Mouse (Mus musculus): Measurements from ENCODE around the gene Rfk.

Gene Rfk

DNA sequence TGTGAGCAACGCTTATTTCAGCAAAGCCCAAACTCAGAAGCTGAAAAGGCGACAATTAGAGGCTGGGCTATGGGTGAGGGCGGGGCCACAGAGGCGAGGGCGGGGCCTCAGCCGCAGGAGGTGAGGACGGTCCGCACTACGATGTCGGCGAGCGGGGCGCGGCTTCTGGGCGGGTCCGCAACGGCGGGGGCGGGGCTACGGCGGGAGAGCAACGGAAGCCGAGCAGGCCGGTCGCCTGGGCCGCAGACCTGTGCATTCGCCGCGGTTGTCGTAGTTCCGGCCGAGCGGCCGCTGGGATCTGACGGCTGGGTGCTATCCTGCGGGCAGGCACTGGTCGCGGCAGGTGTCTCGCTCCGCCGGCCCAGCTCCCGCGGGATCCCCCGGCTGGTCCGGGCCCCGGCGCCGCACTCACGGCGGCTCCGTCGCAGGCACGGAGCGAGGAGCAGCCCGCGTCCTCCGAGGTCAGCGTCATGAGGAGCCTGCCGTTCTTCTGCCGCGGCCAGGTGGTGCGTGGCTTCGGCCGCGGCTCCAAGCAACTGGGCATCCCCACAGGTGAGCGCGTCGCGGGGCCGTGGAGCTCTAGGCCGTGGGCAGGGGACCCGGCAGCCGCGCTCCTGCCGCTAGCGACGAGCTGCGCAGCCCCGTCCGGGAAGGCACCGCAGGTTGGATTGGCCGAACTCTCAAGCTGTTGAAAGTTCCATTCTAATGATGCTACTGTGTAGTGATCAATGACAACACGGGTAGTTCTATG, at the start of gene Rfk:
Gene Rfk, plus strand, starts transcription at position 203 of the 751 bp plus-strand sequence.
- DNase-seq: peak; percentile 92 to 95

DNA sequence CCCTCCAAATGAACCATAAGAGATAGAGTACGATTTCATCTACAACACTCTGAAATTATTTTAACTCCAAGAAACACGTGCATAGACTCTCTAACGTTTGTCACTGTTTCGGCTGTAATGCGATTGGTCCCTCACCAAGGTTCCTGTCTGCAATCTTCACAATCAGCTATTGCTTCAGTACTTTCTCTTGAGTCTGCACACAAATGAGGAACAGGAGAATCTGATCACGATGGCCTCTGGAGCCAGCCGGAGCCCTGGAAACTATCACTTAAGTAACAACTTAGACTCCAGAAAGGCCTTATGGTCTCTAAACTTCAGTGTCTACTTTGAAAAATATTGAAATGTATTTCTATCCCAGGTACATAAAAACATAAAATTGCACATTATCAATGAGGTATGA, 49.0 kb upstream of the Rfk start:
- no peak for DNase-seq

DNA sequence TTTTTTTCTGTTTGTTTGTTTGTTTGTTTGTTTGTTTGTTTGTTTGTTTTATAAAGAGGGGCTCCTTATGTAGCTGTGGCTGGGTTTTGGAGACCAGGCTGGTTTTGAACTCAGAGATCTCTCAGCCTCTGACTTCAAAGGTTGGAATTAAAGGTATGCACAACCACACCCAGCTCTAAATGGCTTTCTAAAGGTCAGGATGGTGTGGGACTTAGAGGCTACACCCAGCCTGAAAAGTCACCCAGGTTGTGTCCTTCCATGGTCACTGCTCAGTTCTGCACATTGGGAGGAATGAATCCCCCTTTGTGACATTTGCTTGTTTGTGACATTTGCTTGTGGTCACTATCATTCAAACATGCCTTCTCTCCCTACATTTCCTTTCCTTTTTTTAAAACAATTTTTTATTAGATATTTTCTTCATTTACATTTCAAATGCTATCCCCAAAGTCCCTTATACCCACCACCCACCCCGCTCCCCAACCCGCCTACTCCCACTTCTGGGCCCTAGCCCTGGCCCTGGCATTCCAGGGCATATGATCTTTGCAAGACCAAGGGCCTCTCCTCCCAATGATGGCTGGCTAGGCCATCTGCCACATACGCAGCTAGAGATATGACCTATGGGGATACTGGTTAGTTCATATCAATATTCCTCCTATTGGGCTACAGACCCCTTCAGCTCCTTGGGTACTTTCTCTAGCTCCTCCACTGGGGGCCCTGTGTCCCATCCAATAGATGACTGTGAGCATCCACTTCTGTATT, 46.9 kb upstream of the Rfk start:
- DNase-seq: no peak

GRCm38 (mm10) chr19:17347852-17348251, 46.0 kb upstream of the Rfk start:
- DNase-seq: no peak

DNA sequence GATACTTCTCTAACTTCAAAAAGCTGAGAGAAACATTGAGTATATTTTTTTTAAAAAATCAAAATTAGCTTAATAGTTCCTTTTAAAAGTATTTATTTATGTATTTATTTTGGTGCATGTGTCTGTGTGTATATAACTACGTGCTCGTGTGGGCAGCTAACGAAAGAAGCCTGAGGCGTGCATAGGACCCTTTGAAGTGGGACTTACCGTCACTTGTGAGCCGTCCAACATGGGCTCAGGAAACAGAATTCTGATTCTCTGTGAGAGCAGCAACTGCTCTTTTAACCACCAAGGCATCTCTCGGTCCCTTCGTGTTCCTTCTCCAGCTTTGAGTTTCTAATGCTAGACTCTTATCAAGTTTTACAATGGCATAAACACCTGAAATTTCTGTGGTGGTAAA, 40.1 kb upstream of the Rfk start:
- no peak for DNase-seq

DNA sequence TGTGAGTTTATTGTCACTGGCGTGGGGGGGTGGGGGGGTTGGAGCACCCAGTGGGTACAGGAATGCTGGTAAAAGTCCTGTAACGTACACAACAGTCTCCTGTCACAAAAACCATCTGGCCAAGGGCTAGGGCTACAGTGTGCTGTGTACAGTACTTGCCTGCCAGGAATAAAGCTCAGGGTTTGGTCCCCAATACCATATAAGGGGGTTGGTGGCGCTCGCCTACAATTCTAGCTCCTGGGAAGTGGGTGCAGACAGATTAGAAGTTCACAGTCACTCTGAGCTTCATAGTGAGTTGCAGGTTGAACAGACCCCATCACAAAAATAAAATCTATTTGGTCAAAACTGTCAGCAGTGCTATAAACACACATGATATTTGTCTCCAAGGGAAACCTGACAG, 39.5 kb upstream of the Rfk start:
- DNase-seq: no peak

DNA sequence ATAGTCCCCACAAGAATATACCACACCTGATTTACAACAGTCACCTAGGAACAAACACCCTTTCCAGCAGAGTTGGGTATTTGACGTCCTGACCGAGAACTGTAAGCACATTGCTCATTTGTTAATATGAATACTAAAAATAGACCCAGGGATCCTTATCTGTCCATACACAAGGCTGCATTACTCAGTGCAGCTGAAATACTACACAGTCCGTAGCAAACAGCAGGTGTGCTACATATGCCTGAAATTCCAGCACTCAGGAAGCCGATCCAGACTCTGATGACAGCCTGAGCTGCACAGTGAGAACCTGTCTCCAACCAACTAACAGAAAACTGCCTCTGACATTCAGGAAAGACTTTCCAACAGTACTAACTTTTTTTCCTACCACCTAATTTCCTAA, 39.0 kb upstream of the Rfk start:
- DNase-seq: no peak

DNA sequence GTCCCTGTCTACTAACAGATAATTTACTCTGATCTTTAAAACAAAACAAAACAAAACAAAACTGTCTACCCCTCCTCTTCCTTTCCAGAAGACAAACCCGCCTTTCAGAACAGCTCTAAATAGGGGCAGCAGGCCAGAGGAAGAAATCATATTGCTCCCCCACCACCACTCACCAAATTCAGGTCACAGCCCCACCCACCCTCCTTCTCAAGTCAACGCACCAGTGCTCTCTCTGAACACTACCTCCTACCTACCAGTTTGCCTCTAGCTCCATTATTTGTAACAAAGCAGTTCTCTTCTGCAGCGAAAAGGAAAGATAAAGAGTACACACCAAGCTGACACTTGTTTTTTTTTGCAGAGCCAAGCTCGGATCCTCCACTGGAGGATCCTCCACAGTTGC, 38.5 kb upstream of the Rfk start:
- no peak for DNase-seq

DNA sequence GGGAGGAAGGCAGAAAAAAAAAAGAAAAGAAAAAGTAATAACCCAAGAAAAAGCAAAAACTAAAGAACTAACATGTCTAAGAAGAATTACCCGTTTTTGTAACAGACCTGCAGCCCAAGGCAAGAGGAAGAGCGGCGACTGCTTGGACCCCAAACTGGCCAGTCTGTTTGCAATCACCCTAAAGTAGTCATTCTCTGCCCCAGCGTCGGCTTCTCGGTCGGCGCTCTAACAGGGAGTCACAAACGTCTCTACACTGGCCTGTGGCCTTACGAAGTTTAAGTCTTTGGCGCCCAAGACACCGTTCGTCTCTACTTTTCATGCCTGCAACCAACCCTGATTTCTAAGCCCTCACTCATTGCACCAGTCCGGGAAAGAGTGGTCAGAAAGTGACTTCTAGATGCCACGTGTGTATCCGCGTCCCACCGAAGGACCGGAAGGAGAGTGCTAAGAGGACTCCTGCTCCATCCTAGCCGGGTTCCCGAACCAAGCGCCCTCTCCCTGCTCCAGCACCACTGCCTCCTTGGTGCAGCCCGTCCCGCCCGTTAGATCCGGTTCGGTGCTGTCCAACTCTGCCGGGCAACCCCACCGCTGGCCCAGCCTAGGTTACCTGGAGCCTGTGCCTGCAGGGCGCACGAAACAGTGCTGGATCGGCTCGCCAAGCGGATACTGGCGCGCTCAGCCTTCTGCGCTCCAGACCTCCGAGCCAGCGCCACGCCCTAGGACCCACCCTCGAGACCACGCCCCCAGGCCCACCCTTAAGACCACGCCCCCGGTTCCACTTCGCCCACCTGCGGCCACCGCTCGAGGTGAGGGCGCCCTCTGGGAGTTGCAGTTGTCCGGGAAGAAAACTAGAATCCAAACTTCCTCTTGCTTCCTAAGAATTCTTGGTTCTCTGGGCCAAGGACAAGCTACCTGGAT, 37.6 kb upstream of the Rfk start:
- DNase-seq: peak; percentile 68 to 78

- DNase-seq: no peak
Observed at GRCm38 (mm10) chr19:17356932-17357331, 36.9 kb upstream of the Rfk start.

- no peak for DNase-seq
Observed at GRCm38 (mm10) chr19:17357391-17357790, 36.5 kb upstream of the Rfk start.

DNA sequence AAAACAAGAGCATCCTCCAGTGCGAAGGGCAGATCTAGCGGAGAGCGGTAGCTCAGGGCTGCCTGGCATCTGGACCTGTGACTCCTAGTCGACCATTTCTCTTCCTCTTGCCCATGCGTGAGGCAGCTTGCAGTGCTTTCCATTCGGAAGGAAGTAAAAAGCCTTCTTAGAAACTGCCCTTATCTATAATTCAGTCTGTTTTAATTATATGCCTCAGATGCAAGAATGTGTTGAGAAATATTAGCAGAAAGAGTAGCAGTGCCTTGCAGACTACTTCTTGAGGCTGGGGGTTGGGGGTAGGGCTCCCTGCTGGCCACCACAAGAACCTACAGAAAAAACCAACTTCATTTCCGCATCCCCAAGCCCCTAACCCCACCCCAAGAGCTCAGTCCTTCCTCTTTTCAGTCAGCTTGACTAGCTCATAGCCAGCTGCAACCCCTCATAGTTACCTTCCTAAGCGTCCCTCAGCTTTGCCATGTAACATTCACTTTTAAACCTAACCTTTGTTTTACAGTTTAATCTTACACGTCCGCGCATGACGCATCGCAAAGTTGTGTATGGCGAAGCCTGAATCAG, 34.4 kb upstream of the Rfk start:
- no peak for DNase-seq

- DNase-seq: no peak
Observed at GRCm38 (mm10) chr19:17361181-17361580, 32.7 kb upstream of the Rfk start.

DNA sequence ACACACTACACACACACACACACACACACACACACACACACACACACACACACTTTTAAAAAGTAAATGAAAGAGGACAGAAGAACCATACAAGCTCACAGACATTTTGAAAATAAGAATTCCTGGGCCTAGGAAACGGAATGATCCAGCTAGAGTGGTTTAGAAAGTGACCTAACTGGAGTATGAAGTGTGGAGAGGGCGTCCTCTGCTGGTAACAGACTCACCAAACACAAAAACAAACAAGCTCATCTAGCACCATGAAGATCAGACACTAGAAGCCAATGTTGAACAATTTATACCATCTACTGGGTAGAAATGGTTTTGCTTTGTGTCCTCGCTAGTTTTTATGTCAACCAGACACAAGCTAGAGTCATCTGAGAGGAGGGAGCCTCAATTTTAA, 29.1 kb upstream of the Rfk start:
- DNase-seq: peak in 1 of 2 experiments; percentile 14

GRCm38 (mm10) chr19:17366364-17367090, 27.3 kb upstream of the Rfk start:
- no peak for DNase-seq

DNA sequence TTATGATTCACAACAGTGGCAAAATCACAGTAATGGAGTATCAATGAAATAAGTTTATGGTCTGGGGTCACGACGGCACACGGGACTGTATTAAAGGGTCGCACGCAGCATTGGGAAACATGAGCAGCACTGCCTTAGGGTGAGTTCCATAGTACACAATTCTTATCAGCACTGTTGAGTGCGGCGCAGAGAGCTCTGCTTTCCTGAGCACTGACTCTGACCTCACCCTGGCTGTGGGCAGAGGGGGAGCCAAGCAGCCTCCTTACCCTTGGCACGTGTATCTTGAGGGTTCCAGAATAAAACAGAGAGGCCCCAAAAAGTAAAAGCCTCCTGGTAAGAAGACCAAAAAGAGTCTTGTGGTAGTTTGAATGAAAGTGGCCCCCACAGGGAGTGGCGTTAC, 25.3 kb upstream of the Rfk start:
- no peak for DNase-seq

DNA sequence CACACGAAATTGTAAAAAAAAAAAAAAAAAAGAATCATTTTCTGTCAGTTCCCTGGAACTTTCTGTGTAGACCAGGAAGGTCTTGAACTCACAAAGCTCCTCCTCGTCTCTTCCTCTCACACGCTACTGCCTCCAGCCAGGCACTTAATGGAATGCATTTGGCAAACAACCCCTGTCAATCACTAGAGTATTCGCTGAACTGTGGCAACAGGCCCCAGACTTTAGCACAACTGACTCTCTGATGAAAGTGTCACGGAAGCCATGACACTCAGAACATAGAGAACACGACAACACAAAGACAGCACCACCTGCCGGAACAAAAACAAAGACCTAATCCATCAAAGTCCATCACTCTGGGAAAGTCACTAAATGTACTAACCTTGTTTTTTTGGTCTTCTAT, 24.3 kb upstream of the Rfk start:
- DNase-seq: no peak

- no peak for DNase-seq
Observed at GRCm38 (mm10) chr19:17372701-17373100, 21.1 kb upstream of the Rfk start, which contains the start of gene Gcnt1. Gene Gcnt1, minus strand, starts transcription at chr19:17372844.

- DNase-seq: no peak
Observed at GRCm38 (mm10) chr19:17378845-17379244, 15.0 kb upstream of the Rfk start.

GRCm38 (mm10) chr19:17380549-17380948, 13.3 kb upstream of the Rfk start:
- peak in 1 of 2 experiments; percentile 19 for DNase-seq

- DNase-seq: no peak
Observed at GRCm38 (mm10) chr19:17382807-17383397, 10.9 kb upstream of the Rfk start.

- no peak for DNase-seq
Observed at GRCm38 (mm10) chr19:17385022-17385421, 8.8 kb upstream of the Rfk start.

Measured in lung, adult 18-20 months (tissue).